Mouse (Mus musculus) A20 (cell line): Measurements from ENCODE around the gene Rac1.

Source experiments
- DNase-seq: peaks from one replicate; pipeline ENCODE4 v3.0.0-alpha.2; 2011; ENCODE audit warnings: low read depth, low spot score

Gene Rac1

GRCm38 (mm10) chr5:143495708-143496107 is 32.1 kb downstream of the Rac1 start:
- DNase-seq = no peak

- no peak for DNase-seq
These were observed 34.7 kb downstream of the Rac1 start for GRCm38 (mm10) chr5:143493163-143493562.

GRCm38 (mm10) chr5:143491736-143492135 is 36.1 kb downstream of the Rac1 start:
- DNase-seq = peak; percentile 26

- DNase-seq = no peak
These were observed 38.0 kb downstream of the Rac1 start for GRCm38 (mm10) chr5:143489749-143490342.

GRCm38 (mm10) chr5:143487998-143488397 is 39.8 kb downstream of the Rac1 start:
- DNase-seq = no peak

GRCm38 (mm10) chr5:143487193-143487592 is 40.6 kb downstream of the Rac1 start:
- no peak for DNase-seq

- DNase-seq = no peak
These were observed 42.9 kb downstream of the Rac1 start for GRCm38 (mm10) chr5:143484955-143485354.

- DNase-seq = no peak
These were observed 49.9 kb downstream of the Rac1 start for GRCm38 (mm10) chr5:143477901-143478300.

GRCm38 (mm10) chr5:143476013-143476412 is 51.8 kb downstream of the Rac1 start:
- no peak for DNase-seq

- DNase-seq = no peak
These were observed 52.5 kb downstream of the Rac1 start for GRCm38 (mm10) chr5:143475153-143475844.

GRCm38 (mm10) chr5:143471953-143472618 is 55.8 kb downstream of the Rac1 start:
- DNase-seq = no peak

- no peak for DNase-seq
These were observed 56.7 kb downstream of the Rac1 start for GRCm38 (mm10) chr5:143471165-143471546.

GRCm38 (mm10) chr5:143470421-143471164 is 57.2 kb downstream of the Rac1 start:
- peak; percentile 83 for DNase-seq

- DNase-seq = no peak
These were observed 58.2 kb downstream of the Rac1 start for GRCm38 (mm10) chr5:143469628-143470027.

- no peak for DNase-seq
These were observed 59.9 kb downstream of the Rac1 start for GRCm38 (mm10) chr5:143467931-143468330.

GRCm38 (mm10) chr5:143466891-143467669 is 60.8 kb downstream of the Rac1 start:
- DNase-seq = no peak

- peak; percentile 56 for DNase-seq
These were observed 62.4 kb downstream of the Rac1 start for GRCm38 (mm10) chr5:143465156-143466085.

- DNase-seq = no peak
These were observed 63.1 kb downstream of the Rac1 start for GRCm38 (mm10) chr5:143464757-143465118.

- DNase-seq = peak; percentile 97
These were observed 63.6 kb downstream of the Rac1 start, which contains the start of gene Daglb for GRCm38 (mm10) chr5:143464100-143464756. Daglb (plus strand) TSS chr5:143464584.

- no peak for DNase-seq
These were observed 64.2 kb downstream of the Rac1 start for GRCm38 (mm10) chr5:143463671-143464070.
